Mouse (Mus musculus): ENCODE data around the gene Tmem218.

Tmem218 gene

DNA sequence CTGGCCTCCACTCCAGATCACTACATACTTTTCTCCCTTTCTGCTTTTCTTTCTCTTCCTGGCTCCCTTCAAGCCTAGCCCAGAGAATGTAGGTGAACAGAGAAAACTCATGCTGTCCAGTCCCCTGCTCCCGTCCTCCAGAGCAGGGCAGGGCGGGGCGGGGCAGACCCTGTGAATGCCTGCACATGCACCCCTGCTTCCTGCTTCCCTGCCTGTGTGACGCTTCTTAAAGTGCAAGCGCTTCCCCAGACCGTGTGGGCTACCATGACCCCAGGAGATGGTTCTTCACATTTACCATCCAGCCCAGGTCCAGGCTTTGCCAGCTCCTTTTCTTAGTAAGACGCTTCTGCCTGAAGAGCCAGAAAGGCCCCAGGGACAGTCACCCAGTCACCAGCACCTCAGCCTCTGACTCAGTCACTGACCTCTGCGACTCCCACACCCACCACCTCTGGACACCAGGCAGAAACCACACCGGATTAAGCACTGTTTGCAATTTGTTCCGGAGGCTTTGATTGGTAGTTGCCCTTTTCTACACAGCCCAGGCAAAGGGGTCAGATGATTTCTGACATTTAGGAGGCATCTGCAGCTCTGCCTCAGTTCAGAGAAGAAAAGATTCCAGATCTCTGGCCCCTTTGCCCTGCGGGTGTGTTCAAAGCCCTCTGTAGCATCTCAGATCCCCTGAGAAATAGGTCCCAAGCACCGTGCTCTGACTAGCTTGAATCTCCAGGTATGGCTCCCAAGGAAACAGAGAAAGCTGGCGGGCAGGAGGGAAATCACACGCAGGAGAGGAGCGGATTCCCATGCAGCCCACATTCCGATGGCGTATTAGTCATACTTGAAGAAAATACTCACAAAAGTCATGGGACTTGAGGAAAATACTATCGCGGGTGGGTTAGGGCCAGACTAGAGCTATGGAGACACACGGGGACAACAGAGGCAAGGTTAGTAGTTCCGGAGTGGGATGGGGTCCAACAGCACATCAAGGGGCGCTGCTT, 24.5 kb downstream of the Tmem218 start:
- DNase-seq: no peak

DNA sequence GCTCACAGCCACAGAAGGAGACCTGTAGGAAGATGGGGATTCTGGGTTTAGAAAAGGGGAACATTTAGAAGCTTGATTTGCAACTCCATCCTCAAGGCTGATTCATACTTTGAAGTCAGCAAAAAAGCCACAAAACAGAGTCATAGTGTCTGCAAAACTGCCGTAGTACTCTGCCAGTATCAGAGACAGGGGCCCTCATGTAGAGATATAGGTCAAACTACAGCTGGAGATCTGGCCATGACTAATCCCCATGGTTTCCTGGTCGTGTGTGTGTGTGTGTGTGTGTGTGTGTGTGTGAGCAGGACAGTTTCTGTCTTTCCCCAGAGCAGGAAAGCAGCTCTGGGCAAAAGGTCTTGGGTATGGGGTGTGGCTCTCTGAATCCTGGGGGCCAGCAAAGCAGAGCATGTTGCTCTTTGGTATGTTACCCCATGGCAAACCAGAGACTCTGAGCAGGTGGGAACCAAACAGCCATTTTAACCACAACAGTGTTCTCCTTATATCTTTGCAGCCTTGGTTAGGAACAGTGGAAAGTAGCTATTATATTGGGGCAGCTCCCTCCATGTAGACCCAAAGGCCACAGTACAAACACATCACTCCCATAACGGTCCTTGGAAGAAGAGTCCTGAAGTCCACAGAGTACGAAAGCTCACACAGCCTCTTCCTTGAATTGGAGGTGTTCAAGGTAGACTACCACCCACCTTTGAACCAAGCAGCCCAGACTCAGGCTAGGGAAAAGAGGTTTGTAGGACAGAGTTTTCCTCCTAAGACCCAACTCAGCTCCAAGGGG, 28.1 kb downstream of the Tmem218 start:
- DNase-seq: no peak

DNA sequence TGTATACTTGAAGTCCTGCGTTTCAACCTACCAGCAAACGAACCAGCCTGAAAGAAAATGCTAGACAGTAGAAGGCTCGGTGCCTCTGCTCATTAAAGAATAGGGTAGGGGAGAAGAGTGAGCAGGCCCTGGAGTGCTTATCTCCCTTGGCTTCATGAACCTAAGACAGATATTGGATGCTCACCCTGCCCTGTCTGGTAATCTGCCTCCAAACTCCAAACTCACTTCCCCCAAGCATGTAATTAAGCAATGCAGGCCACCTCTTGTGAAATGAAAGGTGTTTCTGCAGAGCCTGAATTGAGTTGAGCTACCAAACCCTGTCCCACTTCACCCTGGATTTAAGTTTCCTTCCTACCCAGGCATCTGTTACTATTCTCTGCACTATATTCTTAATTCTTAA, 34.7 kb downstream of the Tmem218 start:
- DNase-seq: no peak

- DNase-seq: no peak
Measured at GRCm38 (mm10) chr9:37244600-37244999, 36.6 kb downstream of the Tmem218 start.

- DNase-seq: no peak
Measured at GRCm38 (mm10) chr9:37245404-37245803, 37.4 kb downstream of the Tmem218 start.

DNA sequence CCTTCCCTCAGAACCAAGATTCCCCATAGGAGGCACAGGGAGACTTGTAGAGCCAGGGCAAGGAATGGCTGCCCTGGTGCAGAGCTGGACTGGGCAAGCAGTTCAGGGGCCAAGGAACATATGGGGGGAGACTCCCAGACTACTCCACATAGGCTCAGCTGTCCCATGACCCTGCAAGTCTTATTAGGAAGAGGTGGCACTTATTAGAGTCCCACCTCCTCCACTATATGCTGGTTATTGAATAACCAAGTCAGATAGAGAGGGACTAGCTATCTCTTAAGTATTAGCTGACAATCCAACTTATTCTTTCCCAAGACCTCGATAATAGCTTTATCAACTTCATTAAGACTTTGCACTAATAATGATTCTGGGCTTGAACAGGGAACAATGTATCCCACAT, 37.8 kb downstream of the Tmem218 start:
- no peak for DNase-seq

GRCm38 (mm10) chr9:37247429-37247828, 39.4 kb downstream of the Tmem218 start:
- peak in 1 of 2 experiments; percentile 6 for DNase-seq

- no peak for DNase-seq
Measured at GRCm38 (mm10) chr9:37248381-37248906, 40.4 kb downstream of the Tmem218 start.

DNA sequence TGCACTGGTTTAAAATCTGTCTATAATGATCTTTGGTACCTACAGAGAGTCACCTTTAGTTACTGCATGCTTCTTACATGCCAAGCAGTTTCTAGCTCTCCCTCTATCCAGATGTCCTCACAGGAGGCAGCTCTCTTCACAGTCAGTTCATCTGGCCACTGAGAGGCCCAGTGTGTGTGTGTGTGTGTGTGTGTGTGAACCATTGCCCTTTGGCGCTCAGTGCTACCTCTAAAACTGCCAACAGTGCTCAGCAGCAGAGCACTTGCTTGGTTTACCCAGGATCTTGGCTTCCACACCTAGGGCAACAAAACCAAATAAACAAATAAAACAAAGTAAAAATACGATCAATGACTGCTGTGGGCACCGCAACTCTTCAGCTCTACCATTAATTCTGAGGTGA, 42.0 kb downstream of the Tmem218 start:
- no peak for DNase-seq

DNA sequence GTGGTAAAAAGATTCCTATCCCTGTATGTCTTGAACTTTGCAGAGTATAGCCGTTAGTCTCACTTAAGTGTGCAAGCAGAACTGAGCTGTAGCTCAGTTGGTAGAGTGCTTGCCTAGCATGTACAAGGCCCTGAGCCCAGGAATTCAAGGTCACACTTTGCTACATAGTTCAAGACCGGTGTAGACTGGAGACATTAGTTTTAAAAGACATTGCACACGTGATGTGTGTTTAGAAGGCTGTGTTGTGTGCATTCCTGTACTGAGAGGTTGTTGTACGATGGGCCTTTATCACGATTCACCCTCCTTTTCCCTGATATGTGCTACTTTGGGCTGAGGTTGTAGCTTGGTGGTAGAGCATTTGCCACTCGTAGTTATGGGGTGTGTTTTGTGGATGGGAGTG, 42.6 kb downstream of the Tmem218 start:
- no peak for DNase-seq

GRCm38 (mm10) chr9:37254531-37255110, 46.6 kb downstream of the Tmem218 start:
- DNase-seq: no peak

DNA sequence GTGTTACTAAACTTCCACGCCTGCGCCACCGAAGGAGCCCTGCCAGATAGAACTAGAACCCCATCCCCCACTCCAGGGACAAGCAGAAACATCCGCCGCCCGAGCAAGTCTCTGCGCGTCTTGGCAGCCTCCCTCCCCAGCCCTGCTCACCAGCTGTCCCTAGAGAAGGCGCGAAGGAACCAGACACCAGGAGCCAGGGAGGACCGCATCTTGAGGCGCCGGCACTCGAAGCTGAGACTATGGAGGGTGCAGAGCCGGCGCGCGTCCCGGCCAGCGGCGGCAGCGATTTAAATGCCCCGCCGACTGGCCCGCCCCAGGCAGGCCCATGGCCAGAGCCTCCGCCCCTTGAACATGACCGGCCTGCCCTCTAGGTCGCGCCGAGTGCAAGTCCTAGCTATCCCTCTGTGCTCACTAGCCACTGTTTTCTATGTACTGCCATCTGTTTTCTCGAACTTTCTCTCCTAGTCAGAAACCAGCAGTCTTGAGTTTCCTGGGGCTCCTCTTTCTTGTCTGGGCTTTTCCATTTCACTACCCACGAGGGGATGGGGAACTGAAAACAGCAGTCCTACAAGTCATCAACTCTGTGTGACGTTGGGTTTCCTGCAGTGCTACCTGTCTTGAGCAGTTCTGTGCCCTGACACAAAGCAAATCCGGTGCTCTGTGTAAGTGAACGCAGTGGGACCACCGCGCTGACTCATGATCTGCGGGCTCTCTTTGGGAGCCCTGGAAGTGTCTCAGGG, 47.3 kb downstream of the Tmem218 start, which contains the start of gene Slc37a2:
Slc37a2 (minus strand) TSS at position 590 of the 740 bp plus-strand sequence.
- peak; percentile 53 to 61 for DNase-seq

- peak; percentile 19 to 36 for DNase-seq
Measured at GRCm38 (mm10) chr9:37255889-37256225, 47.8 kb downstream of the Tmem218 start.

DNA sequence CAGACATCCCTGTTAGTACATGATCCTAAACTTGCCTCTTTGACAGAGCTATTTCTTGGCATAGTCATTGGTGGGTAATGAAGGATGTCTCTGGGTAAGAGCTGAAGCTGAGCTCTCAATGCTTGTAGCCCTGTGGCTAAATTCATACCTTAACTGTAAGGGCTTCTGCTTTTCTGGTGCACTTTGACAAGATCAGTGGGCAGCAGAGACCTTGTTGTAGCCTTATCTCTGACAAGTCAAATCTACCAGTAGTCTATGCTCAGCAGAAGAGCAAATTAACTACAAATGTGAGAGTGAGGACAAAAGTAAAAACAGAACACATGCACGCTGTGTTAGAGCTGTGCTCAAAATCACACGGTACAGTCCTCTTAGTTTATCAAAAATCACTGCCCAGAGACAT, 58.6 kb downstream of the Tmem218 start:
- no peak for DNase-seq
